Mouse (Mus musculus): Measurements from ENCODE around the gene 4930522H14Rik. TPM values are rescaled to one million over a fixed set of nuclear protein-coding genes. Genes with fewer than 3 reads are reported as not detected.

The 4930522H14Rik gene
- total RNA-seq, 2 experiments from 2014 or later = not detected

DNA sequence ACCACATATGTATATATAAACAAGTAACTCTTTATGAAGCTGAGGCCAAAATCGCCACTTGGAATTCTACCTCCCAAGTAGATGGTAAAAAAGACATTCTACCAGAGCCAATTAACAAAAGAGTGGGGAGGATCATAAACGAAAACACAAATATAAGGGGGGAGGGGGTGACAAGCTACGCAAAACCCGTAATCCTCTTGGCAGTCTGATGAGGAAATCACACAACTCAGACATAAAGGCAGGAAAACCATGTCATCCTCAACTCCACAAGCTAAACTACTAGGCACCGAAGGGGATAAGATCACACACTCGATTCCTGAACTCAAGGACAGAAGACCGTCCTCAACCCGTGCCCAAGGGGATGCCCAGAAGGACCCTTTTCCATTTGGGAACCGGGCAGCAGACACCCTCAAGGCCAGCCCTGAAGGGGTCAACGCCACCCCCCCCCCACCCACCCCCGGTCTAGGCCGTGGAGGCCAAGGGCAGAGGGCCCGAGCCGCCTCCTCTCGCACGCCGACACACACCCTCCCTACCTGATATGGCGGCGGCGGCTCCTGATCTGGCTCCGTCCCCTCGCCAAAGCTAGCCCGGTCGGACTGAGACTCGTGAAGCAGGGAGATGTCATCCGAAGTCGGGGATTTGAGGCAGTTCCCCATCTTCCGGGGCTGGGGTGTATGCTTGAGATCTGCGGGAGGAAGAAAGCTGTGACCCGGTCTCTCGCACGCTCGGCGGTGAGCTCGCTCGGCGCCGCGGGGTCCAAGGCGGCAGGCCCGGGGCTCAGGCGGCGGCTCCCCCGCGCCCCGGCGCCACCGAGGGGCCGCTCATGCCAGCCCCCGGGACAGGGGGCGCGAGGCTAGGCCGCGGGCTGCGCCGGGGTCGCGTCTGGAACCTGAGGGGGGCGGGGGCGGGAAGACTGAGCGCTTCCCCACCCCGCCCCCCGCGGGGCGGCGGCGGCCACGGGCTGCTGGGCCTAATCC is 55.2 kb downstream of the 4930522H14Rik start:
- peak; percentile 75 for DNase-seq

DNA sequence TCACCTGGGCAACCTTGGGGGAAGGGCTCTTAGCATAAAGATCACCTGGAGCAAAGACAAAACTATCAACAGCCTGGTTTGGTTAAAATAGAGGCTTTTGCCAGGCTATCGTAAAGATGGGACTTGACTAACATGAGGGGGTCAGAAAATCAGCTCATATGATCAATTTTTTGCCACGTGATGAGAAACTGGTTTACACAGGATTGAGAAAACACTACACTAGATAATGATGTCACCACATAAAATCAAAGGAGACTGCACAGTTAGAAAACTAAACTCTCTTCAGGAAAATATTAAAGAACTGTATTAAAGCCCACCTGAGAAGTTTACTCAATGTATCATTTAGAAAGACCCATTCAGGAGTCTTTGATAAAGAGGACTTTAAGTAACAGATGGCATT is 56.0 kb downstream of the 4930522H14Rik start:
- DNase-seq = no peak

DNA sequence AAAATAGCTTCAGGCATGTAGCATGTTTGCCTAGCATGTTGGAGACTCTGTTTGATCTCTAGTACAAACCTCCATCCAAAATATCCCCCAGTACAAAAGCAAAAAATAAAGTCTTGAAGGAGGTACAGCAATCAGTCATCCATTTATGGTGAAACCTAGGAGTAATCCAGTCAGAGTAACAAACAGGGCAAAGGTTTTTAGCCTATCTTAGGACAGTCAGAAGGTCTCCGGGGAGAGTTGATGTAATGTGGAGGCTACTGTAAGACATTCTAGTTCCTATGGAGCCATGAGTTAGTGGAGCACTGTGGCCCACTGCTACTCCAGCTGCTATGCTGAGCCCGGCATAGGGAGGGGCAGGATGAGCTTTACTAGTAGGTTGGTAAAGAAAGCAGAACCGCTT is 58.5 kb downstream of the 4930522H14Rik start:
- no peak for DNase-seq

DNA sequence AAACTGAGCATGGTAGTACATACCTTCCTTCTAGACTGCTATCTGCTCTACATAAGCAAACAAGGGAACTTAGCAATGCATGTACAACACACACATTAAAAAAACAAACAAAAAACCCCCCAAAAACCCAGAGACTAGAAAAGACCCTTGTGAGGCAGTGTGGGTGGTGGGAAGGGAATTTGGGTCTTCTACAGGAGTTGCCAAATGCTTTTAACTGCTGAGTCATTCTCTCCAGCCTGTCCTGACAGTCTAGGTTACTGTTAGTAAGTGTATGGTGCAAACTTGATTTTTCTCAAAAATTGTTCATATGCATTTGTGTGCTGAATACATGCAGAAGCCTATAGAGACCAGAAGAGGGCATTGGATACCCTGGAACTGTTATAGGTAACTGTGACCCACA is 59.5 kb downstream of the 4930522H14Rik start:
- DNase-seq = no peak

DNA sequence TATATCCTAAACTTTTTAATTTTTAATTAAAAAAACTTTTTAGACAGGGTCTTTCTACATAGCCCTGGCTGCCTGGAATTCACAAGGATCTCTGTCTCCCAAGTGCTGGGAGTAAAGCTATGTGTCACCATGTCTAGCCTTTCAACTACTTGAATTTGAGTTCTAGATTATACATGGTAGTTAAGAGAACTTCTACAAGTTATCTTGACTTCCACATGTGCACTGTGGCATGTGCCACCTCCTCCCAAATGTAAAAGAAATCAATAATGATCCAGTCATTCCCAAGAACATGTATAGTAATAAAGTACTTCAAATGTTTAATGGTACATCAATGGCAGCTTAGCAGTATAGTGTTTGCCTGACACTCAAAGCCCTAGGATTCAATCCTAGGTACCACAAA is 63.4 kb downstream of the 4930522H14Rik start:
- DNase-seq = no peak

DNA sequence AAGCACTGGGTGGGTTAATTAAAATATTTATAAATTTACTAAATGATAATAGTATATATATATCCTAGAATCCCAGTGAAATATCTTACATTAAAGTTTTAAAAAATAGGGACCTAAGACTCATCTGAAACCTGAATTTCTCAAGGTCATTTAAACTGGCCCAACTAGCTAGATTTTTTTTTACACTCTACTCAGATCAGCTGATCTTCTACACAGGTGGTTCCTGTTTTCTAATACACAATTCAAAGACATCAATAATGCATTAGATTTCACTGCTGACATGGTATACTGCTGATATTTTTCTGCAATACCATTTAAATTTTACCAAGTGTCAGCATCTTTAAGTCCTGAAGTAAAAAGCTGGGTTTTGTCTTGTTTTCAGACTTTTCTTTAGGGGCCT is 67.2 kb downstream of the 4930522H14Rik start:
- DNase-seq = no peak

DNA sequence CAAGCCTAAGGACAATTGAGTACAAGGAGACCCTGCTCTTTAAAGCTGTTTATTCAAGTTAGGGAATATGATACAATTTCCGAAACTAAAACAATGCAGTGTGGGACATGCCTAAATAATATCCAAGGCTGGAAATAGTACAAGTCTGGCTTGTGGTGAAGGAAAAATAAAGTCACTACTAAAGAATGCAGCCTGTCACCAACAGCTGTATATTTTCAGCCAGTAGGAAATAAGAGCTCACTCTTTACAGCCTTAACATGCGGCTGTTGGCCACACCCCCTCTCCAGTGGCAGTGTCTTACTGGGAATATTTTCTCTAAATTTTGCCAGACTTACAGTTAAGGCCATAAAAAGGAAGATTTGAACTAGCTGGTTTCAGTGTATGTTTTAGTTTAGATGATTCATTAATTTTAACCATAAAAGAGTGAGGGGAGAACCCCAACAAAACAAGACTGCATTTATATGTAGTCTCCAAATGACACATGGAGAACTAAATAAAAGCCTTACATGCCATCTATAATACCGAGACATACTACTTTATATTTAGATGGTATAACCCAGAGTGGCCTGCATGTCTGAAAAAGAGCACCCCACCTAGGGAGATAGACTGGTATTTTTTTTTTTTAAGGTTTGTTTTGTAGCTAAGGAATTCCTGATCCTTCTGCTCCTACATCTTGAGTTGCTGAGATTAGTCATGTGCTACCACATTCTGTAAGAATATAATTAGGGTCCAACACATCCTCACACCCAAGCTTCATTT is 70.5 kb downstream of the 4930522H14Rik start:
- DNase-seq = no peak

DNA sequence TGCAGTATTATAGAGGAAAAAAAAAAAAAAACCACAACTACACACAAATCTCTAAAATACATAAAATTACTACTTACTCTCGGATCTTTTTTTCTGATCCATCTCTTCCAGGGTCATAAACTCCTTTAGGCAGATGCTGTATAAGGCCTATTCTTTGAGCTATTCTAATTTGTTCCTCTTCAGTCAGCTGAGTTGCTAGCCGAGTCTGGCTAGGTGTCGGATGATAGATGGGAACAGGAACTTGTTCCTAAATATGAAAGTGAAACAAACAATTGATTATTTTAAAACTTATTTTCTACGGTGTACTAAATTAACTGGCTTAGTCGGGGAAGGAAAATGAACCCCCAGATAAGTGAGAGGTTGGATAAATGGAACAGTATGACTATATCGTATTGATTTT is 74.3 kb downstream of the 4930522H14Rik start:
- DNase-seq = no peak

Other genes with a start within 250 kb of the 4930522H14Rik start
- gene Ttc39a, start 124.7 kb downstream of the 4930522H14Rik start, total RNA-seq (2021) = 1 to 10 TPM; 5.3 to 5.8 TPM
- 100 to 1,000 TPM; 115 to 119 TPM for gene Rnf11, start 46.6 kb downstream of the 4930522H14Rik start, total RNA-seq (2021)
- gene Cdkn2c, start 135.9 kb upstream of the 4930522H14Rik start, total RNA-seq (2021) = 10 to 100 TPM; 59.4 to 77.7 TPM
- gene Faf1, start 145.3 kb upstream of the 4930522H14Rik start, total RNA-seq (2021) = 10 to 100 TPM; 25.0 to 29.5 TPM

All from adrenal gland, postnatal 10 days (tissue).